Mouse (Mus musculus) frontal cortex, adult 2 months (tissue): Measurements from ENCODE around the gene Hlf. TPM values are rescaled to one million over a fixed set of nuclear protein-coding genes. Genes with fewer than 3 reads are reported as not detected.
A peak's percentile ranks its signal among the peaks of the same experiment; 100 is the strongest.

Source experiments
- DNase-seq, 2 experiments: peaks; one replicate each; pipeline ENCODE4 v3.0.0; 2022; ENCODE audit warnings: low spot score in 1 of 2; ENCODE audit errors: extremely low spot score in 1 of 2
- polyA plus RNA-seq: library from polyadenylated mRNA; depleted of rRNA; stranded (reverse); fragments of >200 nt; gene quantifications from 2 replicates; pipeline ENCODE4 v1.2.3, GENCODE M21; 2012

Hlf gene
- polyA plus RNA-seq, 1 experiment = 76.4 TPM

DNA sequence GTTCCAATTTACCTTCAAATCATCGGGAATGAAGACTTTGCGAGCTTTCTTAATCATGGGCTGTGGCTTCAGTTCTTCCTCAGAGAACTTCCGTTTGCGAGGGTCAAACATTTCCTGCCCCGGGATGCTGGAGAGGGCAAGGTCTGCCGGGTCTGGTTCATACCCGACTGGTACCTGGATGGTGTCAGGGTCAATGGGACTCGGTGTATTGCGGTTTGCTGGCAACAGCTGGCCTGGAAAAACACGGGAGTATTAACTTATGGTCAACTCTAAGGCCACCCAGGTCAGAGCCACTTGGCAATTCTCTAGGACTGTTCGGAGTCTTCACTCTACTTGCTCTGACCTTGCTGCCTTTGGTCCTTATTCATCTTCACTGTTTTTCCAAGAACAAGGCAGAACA, 44.9 kb downstream of the Hlf start:
- DNase-seq = no peak

GRCm38 (mm10) chr11:90342858-90343257, 47.8 kb downstream of the Hlf start:
- no peak for DNase-seq

- DNase-seq = no peak
These were observed 48.4 kb downstream of the Hlf start for GRCm38 (mm10) chr11:90342267-90342666.

- DNase-seq = no peak
These were observed 49.9 kb downstream of the Hlf start for GRCm38 (mm10) chr11:90340836-90341235.

DNA sequence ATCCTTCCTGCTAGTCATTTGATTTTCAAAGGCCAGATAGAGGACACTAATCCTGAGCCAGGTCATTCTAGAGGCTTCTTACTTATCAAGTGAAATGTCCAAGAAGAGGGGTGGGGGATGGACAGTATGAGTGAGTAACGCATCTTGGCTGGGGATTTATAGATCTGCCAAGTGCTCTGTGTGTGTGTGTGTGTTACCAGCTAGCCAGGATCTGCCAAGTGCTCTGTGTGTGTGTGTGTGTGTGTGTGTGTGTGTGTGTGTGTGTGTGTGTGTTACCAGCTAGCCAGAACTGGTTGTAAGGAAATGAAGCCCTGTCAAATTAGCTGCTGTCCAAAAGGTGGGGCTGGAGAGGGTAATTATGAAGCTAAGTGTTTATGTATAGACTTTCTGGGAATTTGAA, 55.9 kb downstream of the Hlf start:
- DNase-seq = no peak

DNA sequence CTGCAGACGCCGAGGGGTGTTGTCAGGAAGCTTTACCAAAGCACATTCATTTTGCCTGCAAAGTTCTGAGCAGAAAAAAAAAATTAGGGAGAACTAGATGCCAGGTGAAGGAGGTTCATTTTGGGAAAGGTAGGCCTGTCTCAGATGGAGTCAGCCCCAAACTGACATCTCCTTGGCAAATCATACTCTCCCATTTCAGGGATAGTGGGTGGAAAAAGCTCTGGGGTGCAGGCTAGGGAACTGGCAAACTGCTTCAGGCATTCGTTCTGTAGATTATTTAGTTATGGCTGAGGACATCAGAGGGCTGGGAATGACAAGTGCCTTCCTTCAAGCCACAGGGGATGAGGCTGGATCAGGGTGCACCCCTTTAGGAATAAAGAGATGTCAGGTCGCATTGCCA, 58.0 kb downstream of the Hlf start:
- no peak for DNase-seq

DNA sequence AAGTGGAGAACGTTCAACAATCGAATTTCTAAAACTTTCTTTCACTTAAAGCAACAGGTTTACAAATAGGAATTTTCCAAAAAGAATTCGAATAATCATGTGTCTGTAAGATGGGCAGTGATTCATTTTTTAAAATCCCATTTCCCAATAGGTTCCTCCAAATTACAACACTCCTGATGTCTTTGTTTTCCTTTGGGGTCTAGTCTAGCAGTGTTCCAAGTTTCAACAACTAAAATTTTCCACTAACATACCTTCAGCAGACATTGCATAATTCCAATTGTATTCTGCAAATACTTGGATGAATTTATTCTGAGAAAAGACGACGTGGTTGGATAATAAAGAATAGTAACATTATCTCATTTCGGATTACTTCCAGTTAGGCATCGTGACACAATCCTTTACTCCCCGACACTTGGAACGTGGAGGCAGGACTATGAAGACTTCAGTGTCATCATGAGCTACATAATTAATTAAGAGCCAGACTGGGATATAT, 60.4 kb downstream of the Hlf start:
- DNase-seq = no peak

DNA sequence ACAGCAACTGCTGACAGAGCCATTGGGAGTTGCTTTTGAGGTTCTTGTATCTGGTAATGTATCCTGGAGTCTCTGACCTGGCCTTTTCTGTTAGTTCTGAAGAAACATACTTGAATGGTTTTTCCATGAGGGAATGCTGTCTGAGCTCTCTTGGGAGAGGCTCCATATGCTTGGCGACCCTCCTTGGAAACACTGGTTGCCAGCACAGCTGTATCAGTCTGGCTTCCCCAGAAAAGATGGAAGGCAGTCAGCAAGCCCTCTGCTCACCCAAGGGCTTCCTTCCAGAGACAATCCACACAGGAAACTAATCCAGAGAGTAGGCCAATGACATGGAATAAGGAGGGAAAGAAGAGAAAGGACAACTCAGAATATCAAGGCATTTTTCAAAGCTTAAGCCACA, 63.9 kb downstream of the Hlf start:
- DNase-seq = no peak

DNA sequence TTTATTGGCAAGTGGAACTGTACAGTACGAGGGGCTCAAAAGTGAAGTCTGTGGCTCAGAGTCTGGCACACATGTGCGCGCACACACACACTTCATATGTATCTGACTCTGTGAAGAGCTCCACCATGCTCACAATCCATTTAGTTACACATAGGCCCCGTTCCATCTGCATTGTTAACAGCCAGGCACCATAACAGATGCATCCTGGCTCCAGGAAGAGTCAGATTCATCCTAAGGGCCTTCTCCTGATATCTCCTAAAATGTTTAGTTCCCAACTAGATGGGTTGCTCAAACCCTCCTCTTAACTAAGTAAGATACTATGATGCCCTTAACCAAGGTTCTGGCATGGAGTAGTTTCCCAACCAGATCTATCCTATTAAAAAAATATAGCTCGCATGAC, 64.5 kb downstream of the Hlf start:
- DNase-seq = no peak

DNA sequence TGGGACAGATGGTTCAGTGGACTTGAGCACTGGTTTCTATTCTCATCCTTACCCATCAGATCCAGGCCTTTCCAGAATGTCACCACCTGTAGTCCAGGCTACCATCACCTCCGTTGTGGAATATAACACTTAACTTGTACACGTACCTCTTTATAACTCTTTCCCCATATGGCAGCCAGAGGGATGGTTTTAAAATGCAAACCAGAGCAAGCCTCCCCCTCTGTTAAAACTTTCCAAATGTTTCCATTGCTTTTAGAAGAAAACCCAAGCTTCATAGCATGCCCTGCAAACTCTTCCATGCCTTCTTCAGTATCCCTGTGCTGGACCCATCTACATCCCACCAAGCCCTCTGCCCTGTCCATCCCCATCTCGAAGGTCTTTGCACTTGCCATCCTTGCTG, 66.1 kb downstream of the Hlf start:
- no peak for DNase-seq

DNA sequence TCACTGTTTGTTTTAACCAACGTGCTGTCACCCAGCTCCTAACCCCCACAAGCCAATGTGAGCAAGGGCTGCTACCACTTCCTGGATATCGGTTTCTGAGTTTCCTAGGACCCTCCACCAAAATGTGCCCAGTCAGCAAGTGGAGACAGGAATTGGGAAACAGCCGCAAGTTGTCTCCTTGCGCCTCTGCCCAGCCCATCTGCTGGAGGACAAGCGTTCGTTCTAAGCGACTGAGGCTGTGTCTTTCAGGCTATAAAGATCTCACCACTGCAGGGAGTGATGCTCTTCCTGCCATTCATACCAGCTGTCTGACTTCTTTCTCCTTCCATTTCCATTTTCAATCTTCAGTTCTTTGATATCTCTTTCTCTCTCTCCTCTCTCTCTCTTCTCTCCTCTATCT, 69.8 kb downstream of the Hlf start:
- no peak for DNase-seq

DNA sequence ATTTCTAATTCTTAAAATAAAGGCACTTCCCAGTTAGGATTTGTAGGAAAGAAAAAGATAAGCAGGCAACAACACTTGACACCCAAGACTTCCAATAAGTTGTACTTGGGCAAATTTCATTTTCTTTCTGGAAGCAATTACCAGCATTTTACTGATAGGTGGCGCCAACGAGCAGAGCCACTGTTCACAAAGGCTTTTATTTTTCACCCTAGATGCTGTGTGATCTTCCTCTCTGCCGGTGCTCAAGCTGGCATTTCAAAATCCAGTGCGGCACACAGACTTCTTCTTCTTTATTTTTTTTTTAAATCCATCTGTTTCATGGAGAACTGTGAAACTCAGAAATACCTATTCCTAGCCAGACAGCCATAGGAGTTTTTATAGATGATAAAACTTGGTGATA, 73.2 kb downstream of the Hlf start:
- DNase-seq = peak; percentile 33 to 92

DNA sequence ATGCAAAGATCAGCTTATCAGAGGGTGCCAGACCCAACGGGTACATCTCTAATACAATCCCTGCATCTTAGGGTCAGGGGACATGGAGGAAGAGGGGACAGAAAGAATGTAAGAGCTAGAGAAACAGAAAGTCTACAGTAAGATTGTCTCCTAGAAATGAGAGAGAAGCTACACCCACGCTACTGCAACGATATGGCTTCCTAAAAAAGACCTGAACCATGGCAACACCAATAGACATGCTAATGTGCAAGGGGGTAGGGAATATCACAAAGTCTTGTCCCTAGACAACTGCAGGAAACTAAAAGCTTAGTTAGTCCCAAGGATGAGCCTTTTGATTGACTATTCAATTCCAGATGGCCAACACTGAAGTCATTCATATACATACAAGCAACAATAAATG, 76.1 kb downstream of the Hlf start:
- peak; percentile 41 to 47 for DNase-seq

DNA sequence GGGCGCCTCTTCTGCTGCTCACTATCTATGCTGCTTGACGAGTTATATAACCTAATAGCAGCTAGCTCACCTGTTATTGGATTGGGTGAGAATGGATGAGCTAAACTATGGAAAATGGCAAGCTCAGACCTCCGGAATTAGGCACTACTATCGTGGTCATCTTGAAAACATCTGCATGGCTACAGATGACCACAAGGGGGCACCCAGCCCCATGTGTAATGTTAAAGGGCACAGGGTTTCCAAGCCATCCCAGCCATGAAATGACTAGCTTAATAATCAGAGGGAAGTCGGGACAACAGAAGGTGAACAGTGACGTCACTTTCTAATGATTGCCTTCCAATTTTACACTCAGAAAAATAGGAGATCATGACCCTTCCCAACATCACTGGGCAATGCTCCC, 83.7 kb downstream of the Hlf start:
- DNase-seq = peak in 1 of 2 experiments; percentile 67

DNA sequence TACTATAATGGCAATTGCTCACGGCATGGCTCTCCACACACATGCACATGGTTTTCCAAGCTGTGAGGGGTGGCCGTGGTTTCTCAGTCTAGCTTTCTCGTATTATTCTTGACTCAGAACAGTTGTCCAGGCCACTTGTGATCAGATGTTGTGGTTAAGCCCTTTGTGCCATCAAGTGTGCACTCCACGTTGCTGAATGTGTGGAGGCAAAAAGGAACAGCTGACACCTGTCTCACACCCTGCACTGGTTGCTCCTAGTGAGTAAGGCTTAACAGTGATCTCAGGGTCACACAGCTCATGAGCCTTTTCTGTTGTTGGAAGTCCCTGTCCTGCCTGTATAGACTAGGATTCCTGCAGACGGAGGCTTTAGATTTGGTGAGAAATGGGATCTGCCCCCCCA, 84.6 kb downstream of the Hlf start:
- no peak for DNase-seq

GRCm38 (mm10) chr11:90294622-90295021, 96.1 kb downstream of the Hlf start:
- no peak for DNase-seq

DNA sequence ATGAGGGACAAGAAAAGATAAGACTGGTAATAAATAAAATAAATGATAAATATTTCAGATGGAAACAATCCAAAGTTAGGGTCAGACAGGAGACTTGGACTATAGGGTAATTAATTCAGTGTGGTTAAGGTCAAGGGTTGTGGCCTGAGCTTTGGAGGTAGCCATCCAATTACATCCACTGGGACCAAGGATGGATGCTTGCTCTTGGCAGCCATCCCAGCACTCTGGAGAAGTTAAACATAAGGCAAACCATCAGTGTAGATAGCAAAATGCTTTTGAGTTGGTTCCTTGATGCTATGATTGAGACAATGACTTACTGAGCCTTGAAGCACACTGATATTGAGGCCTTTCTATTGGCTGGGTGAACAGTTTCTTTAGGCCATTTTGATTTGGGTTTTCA, 97.9 kb downstream of the Hlf start:
- no peak for DNase-seq

GRCm38 (mm10) chr11:90291156-90291555, 99.5 kb downstream of the Hlf start:
- no peak for DNase-seq

DNA sequence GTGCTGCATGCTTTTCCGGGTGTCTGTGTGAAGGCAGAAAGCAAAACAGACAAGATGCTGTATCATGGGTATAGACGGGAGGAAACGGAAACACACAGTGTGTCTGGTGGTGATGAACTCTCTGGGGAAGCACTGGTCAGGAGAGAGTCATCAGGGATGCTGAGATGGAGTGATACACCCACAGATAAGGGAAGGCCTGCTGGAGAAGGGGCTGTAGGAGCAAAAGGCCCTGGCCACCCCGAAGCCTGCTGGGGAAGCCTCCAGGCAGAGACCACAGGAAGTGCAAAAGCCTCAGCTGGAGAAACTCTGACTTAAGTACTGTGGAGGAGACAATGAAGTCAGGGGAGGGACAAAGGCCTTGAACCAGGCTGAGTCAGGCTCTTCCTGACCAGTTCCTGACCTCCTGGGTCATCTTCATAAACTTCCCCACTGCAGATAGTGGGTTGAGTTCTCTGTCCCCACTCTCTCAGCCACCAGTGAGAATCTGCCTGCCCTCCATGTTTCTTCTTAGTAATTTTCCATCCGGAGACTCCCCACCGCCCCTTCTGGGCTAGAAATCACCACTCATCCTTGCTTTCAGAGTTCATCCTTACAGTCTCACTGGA, 104.0 kb downstream of the Hlf start:
- DNase-seq = no peak
